Mouse (Mus musculus) urinary bladder, postnatal 36 days (tissue): ENCODE results near the gene Lrrc4c.

ENCODE experiments used
- DNase-seq, 2 experiments: peaks; one replicate each; pipeline ENCODE4 v3.0.0; 2022; ENCODE audit warnings: low spot score in 2 of 2, mixed read lengths in 1 of 2

Lrrc4c gene

DNA sequence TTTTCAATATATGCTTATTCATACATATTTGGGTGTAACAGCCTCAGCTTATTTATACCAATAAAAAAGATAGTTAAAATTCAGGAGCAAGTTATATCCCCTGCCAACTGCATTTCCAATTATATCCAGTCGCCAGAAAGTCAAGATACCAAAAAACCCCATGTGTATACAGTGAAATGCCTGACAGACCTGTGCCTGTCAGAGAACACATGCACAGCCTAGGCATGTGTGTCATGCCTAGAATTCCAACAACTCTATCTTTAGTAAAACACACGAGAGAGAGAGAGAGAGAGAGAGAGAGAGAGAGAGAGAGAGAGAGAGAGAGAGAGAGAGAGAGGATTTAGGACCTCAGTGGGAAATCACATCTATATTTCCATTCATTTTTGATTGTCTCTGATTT, 956.7 kb downstream of the Lrrc4c start:
- no peak for DNase-seq

DNA sequence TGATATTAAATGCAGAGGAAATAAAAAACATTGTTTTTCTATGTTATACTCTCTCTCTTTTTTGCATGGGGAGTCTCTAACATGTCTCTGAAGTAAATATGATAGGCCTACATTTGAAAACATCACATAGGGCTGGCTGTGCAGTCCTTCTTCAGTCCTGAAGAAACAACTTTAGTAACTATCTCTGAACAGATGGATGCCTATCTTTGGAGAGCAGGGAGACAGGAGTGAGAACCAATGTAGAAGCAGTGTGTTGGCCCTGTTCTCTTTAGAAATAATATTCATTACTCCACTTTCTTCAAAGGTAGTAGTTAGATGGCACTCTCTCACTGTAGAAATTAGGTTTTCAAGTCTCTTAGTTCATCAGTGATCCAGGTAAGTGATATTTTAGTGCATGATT, 967.0 kb downstream of the Lrrc4c start:
- DNase-seq = no peak

DNA sequence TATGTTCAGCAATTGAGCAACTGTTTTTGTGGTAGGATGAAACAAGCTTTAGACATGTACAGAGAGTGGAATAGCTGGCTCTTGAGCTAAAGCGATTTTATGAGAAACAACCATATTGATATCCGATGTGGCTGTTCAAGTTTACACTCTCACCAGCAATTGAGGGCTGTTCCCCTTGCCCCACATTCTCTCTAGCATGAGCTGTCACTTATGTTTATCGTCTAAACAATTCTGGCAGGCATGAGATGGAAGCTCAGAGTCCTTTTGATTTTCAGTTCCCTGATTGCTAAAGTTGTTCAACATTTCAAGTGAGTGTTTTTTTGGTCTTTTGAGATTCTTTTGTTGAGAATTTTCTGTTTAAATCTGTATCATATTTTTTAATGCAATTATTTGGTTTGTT, 976.2 kb downstream of the Lrrc4c start:
- DNase-seq = no peak

DNA sequence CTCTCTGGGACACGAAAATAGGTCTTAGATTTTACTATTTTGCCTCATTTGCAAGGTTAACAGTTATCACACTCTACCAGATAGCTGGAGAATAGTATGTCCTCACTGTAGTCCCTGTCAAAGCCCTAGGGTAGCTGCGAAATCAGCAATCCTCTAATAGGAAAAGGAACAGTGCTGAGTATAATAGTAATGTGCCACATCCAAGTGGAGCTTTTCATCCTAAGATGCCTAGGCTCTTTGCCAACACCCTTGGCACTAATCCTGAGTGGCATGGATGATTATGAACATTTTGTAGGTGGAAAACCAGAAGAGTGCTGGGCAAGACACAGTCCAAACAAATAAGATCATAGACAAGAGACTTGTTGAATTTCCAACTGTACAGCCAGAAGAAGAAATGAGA, 981.7 kb downstream of the Lrrc4c start:
- DNase-seq = no peak

GRCm38 (mm10) chr2:97318008-97318407, 1000.0 kb downstream of the Lrrc4c start:
- DNase-seq = no peak

DNA sequence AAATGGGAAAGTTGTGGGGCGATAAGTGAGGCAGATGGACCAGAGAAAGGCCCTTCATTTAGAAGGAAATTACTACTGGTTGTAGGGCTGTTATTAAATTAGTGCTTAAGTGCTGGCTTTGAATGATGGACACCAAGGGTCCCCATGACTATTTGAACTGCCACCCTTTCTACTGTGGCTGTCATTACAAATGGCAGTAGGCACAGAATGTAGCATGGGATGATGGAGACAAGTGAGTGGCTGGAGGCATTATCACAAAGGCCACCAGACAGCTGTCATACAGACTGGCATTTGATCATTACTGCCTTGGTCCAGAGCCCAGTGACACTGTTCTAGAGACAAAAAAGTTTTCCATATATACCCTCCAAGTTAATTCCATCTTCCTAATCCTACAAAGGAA, 1000.6 kb downstream of the Lrrc4c start:
- no peak for DNase-seq

GRCm38 (mm10) chr2:97332084-97332682, 1014.2 kb downstream of the Lrrc4c start:
- no peak for DNase-seq

DNA sequence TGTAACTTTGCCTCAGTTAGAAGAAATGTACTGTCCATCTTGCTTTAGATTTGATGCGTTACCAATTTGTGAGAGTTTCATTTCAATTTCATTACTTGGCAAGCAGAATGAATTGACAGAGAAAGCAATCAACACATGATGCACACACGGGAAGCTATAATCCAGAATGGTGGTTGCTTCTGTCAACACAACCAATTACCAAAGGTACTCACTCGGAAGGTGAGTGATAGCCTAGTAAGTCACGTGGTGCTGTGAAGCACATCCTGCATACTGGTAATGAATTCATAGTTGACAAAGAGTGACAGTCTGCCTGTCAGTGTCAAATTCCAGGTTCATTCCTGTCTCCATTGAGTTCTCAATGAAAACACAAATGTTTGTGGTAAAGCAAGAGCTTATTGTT, 1021.7 kb downstream of the Lrrc4c start:
- DNase-seq = no peak

DNA sequence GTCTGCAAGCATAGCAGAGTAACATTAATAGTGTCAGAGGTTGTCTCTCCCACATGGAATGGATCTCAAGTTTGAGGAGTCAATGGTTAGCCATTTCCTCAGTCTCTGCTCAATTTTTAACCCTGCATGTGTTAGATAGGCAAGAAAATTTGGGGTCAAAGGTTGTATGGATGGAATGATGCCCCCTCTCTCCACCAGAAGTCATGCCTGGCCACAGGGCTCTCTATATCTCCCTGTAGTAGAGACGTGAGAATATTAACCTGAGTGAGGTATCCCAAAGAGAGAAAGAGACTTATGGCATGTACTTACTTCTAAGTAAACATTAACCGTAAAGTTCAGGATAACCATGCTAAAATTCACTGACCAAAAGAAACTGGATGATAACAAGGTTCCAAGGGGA, 1043.3 kb downstream of the Lrrc4c start:
- no peak for DNase-seq

- no peak for DNase-seq
Measured at GRCm38 (mm10) chr2:97369978-97370377, 1052.0 kb downstream of the Lrrc4c start.

DNA sequence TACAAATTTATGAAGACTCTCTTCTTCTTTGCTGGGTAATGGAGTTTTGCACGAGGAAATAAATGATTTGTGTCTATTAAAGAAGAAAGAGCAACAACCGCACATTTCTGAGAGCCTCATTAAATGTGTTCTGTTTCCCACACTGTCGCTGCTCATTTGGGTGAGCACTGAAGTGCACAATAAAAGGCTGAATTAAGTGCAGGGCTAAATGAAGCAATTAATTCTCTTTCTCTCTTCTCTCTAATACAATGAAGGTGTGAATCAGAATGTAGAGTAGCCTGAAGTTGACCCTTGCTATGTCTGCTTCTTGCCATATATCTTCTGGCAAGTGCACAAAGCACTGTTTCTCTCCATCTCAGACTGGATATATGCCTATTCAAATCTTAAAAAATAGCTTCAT, 1073.5 kb downstream of the Lrrc4c start:
- DNase-seq = no peak

GRCm38 (mm10) chr2:97391876-97392275, 1073.9 kb downstream of the Lrrc4c start:
- no peak for DNase-seq

DNA sequence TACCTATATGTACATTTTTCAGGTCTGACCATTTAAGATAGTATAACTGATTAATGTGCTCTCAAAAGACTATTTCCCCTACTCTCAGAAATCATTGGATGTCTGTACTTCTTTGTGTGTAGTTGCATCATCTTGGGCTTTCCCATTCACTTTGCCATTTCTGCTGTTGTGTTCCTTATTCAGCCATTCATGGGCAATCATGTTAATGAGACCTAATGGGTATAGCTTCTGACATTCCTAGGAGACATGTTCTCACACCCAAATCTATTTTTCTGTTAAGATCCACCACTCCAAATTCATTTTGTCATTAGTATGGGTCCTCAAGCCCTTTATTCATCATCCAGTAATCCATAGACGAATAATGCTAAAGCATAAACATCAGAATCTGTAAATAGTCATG, 1095.1 kb downstream of the Lrrc4c start:
- no peak for DNase-seq

DNA sequence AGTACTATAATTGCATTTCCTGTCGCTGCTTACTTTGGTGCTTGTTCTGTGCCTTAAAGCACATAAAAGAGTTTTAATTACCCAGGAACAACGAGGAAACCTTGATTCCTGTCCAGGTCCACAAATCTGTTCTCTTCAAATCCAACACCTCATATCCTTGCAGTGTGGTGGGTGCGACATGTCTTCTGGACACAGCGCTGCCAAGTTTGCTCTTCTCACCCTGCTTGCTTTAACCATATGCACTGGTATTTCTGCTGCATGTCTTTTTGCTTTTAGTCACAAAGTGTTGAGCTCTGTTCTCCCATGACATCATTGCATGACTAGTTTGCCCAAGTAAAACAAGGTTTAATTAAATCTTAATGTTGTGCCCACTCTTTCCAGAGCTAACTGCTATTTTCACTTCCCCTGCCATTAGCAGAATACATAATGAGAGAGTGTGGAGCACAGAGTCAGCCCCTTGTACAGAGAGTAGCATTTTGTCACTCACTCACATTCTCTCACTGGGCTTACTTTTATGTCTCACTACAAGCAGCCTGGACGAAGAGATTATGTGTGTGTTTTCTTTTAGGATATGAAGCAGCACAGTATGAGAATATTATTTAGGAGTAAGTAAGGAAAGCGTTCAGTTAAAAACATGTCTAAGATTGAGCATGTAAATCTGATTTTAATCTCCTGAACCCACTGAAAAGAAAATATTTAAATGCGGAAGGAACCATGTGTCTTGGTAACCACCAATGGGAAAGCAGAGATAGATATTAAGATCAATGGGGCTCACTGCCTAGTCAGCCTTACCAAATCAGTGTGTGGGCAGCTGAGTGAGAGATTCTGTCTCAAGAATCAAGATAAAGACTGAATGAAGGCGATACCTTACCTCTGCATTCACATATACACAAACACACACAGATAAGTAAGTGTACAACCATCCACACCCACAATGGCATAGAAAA, 1096.7 kb downstream of the Lrrc4c start:
- DNase-seq = no peak

DNA sequence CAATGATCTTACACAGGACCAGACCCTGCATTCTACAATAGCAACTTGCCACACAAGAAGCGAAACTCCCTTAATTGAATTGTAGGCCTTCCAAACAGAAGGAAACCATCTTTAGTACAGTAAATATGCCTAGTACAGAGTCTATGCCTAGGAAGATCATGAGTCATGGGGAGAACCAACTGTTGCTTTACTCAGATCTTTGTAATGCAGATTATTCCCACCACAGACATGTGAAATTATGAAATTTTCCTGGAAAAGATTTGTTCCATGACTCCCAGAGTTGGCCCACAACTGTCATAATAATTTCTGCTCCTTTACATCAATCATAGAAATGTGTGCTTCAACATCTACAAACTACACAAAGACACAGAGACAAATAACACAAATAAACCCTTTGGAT, 1116.2 kb downstream of the Lrrc4c start:
- no peak for DNase-seq

DNA sequence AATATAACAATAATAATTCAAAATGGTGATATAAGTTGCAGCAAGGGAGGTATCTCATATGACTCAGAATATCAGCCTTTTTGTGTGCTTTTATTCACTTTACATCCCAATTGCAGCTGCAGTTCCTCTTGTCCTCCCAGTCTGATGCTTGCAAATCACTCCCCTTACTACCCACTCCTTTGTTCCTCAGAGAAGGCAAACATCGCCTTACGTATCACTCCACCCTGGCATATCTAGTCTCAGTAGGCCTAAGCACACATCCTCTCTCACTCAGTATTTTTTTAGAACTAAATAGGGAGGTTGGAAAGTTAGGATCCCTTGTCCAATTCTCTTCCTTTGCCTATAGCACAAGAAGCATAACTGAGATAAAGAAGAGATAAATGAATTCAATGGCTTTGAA, 1117.6 kb downstream of the Lrrc4c start:
- DNase-seq = no peak

DNA sequence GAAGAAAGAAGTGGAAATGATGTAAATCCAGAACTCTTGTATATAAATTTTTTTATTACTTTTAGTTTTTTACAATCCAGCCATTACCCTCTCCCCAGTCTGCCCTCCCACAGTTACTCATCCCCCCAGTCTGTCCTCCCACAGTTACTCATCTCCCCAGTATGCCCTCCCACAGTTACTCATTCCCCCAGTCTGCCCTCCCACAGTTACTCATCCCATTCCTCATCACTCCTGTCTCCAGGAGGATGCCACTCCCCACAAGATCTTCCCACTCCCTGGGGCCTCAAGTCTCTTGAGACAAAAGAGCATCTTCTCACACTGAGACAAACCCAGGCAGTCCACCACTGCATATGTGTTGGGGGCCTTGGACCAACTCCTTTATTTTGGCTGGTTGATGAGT, 1119.8 kb downstream of the Lrrc4c start:
- DNase-seq = no peak

GRCm38 (mm10) chr2:97463573-97463972, 1145.6 kb downstream of the Lrrc4c start:
- DNase-seq = no peak

GRCm38 (mm10) chr2:97466243-97466793, 1148.3 kb downstream of the Lrrc4c start:
- peak; percentile 69 to 79 for DNase-seq

DNA sequence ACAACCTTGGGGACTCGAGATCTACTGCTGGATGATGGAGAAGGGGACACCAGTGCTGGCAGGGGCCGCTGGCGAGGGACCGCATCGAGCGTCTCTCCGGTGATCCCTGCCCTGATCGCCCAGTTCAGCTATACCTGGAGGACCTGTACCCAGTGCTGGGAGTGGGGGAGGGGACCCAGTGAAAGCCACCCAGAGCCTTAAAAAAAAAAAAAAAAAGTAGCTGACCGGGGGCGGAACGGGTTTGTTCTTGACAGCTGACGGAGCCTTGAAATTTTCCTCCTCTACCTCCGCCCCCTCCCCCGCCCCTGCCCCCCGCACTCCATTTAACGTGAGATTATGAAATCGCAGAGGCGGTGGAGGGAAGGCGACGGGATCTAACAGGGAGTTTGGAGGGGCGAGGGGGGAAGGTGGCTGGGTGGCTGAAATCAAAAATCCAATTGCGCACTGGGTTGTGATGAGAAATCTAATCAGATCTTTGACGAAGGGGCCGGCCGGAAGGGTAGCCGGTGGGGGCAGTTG, 1149.1 kb downstream of the Lrrc4c start:
- no peak for DNase-seq

DNA sequence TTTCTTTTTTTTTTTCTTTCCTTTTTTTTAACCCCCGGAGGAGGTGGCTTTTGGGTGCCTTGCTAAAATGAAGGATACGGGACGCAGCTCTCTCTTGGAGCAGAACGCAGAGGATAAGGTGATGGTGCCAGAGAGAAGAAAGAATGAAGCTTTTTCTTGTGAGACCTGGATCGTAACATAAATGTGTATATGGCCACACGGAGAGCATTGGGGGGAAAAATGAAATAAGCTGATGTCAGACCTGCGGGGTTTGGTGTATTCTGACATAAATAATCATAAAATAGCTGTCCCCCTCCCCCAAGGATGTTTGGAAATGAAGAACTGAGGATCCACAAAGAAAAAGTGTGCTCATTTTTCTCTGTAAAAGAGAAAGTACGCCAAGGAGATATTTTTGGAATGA, 1149.7 kb downstream of the Lrrc4c start:
- no peak for DNase-seq

DNA sequence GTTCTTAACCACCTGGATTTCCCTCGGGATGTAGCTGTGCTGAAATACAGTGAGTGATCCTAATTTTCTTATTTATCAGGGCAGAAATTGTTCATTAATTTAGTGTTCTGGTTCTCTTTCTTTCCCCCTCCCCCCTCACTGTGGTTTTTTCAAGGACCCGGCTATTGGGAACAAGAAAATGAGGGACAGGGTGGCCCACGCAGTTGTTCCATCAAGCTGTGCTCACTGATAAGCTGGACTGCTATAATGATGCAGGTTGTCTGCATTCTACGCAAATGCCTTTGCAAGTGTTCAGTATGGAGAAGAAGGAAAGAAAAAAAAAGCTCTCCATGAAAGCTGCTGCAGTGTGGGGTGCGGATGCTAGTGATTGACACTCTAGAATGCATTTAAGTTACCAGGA, 1150.4 kb downstream of the Lrrc4c start:
- DNase-seq = no peak

- DNase-seq = no peak
Measured at GRCm38 (mm10) chr2:97469396-97469795, 1151.4 kb downstream of the Lrrc4c start.
